Mouse (Mus musculus) frontal cortex, adult 2 months (tissue): ENCODE measurements at regions not wholly inside any gene's neighbourhood (a gene's known extent, or its start where the extent isn't known, plus 50 kb on each side); places are given as distances from the start of the nearest gene placed in this dataset.
A peak's percentile ranks its signal among the peaks of the same experiment; 100 is the strongest.

Experiments
- DNase-seq, 2 experiments: peaks; one replicate each; pipeline ENCODE4 v3.0.0; 2022; ENCODE audit warnings: low spot score in 1 of 2; ENCODE audit errors: extremely low spot score in 1 of 2

GRCm38 (mm10) chr10:35328319-35328862 is 383.3 kb downstream of the Amd2 start:
- DNase-seq, result no peak

- DNase-seq, result no peak
Measured at GRCm38 (mm10) chr10:35298775-35299174, 412.9 kb downstream of the Amd2 start.

GRCm38 (mm10) chr10:35265066-35265465 is 446.6 kb downstream of the Amd2 start:
- DNase-seq, result no peak

GRCm38 (mm10) chr10:35236431-35236830 is 475.3 kb downstream of the Amd2 start:
- DNase-seq, result no peak

- no peak for DNase-seq
Measured at GRCm38 (mm10) chr10:35235260-35235659, 476.4 kb downstream of the Amd2 start.

GRCm38 (mm10) chr10:35229540-35229939 is 482.2 kb downstream of the Amd2 start:
- peak; percentile 14 to 25 for DNase-seq
